Mouse (Mus musculus) natural killer cell, adult 2 months (primary cell): ENCODE measurements at regions not wholly inside any gene's neighbourhood (a gene's known extent, or its start where the extent isn't known, plus 50 kb on each side); places are given as distances from the start of the nearest gene placed in this dataset.

Experiments
- DNase-seq, 2 experiments: peaks; one replicate each; pipeline ENCODE4 v3.0.0; 2022; ENCODE audit warnings: low spot score in 2 of 2

- DNase-seq, result no peak
Observed at GRCm38 (mm10) chr9:85452196-85452857, 125.2 kb upstream of the Tent5a start.

GRCm38 (mm10) chr9:85451349-85451748 lies 124.2 kb upstream of the Tent5a start:
- DNase-seq, result no peak

DNA sequence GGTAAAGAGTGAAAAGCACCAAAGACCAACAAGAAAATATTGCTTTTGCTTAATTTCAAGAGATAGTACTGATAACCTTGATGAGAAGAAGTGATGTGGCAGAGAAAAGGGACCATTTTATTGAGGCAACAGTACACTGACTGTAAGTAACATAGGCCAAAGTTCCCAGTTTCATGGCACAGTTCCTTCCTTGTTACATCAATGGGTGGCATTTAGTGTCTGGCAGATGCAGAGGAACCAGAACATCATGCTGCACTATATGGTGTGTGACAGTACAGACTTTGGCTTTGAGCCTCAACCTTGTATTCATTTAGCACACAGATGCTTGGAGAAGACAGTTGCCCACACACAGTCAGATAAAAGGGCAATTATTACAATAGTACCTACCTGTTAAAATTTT lies 123.7 kb upstream of the Tent5a start:
- no peak for DNase-seq

DNA sequence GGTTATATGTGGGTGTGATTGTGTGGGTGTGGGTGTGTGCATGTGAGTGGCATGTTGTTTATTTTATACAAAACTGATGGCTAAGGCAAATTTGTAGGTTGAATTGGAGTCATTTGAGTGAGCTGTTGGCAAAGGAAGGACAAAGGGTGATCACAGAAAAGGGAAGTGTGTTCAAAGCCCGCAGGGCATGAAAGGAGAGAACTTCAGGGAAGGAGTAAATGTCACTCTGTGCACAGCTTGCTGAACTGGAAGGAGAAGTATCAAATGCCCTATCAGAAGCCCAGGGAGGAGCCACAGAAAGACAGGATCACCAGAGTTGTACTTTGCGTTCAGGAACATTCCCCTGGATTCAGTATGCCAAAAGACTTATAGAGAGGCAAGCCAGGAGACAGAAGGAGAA lies 122.3 kb upstream of the Tent5a start:
- DNase-seq, result no peak

DNA sequence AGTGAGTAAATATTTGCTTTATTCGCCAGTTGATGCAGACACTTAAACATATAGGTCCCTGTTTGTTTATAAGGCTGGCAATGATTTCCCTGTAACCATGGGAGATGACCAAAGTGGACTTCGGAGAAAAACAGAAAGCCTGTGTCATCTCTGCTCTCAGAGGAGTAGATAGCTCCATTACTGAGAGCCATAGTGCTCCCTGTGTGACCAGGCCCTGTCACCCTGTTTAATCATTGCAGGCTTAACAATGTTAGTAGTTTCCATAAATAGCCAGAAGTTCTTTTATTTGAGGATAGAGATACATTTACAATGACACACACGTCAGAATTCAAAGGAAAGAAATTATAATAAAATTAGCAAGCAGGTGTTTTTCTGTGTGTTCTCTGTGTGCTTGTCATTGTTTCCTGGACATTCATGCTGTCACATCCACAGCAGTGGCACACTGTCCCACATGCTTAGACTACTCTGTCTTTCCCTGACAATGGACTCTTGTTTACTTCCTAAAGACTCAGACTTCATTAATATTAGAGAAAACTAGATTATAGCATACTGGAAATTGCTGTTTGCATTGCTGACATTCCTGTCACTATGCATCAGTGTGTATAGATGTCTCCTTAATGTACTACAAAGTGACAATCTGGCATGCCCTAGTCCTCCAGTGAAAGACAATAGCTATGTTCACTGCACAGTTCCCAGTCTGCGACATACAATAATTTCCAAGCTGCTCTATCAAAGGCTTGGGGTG lies 115.8 kb upstream of the Tent5a start:
- no peak for DNase-seq

- DNase-seq, result no peak
Observed at GRCm38 (mm10) chr9:85439664-85440063, 112.5 kb upstream of the Tent5a start.

DNA sequence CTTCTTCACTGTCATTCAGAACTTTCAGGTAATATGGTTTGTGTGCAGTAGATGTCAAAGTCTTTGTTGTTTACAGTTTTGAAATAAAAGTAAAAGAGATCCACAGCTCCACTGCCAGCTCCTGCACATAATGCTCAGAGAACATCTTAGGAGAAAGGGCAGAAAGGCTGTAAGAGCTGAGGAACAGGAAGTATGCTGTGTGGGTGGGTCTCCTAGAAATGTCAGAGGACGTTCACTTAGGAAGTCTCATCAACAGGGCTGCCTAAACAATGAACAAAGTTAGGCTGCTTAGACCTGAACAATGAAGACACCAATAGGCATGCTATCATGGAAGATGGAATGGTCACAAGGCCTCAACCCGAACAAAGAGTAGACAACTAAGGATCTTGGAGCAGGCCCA lies 105.1 kb upstream of the Tent5a start:
- no peak for DNase-seq

DNA sequence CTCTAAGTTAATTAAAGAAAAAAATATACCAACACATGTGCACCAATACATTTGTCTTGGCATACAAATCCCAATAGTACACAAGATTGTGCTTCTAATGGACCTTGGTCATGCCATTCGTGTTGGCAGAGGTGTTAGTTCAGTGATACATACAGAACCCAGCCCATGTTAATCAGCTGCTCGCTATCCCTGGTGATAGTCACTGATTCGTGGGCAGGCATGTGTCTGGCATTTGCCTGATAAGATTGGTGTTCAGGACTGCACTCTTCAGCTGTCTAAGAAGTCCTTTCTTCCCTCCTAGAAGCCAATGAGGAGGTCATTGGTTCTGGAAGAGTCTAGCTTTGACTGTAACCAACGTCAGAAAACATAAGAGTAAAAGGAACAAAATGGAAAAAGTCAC lies 99.7 kb upstream of the Tent5a start:
- DNase-seq, result no peak

DNA sequence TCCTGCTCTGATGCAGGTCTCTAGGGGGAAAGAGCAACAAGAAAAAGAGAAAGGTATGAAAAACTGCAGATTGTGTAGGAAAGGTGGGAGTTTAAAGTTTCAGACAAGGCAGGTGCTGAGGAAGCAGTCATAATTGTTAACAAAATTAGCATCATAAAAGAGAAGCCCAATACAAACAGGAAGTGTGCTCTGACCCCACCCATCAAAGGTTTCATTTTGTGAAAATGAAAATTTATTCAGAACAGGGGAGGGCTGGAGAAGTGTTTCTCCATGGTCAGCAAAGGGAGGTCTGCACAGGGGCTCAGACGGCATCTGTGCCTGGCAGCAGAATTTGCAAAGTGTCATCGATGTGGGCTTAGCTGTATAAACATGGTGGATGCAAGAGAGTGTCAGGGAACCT lies 96.8 kb upstream of the Tent5a start:
- no peak for DNase-seq

- DNase-seq, result no peak
Observed at GRCm38 (mm10) chr9:85414391-85414790, 87.2 kb upstream of the Tent5a start.

DNA sequence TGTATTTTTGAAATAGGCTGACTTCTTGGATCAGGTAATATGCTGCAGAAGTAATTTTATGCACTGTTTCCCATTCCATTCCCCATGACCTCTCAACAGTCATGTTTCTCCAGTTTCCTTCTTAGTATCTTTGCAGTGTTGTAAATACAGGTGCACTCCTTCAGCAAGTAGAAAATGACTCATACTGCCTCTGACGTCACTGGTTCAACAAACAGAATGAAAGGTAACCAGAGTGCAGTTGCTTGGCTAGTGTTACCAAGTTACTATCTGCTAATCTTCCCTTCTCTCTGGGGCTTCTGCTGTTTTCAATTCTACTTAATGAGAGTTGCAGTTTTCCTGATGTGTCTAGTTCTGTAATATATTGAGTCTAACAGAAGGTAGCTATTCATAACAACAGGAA lies 86.7 kb upstream of the Tent5a start:
- DNase-seq, result peak; percentile 5 to 20

- no peak for DNase-seq
Observed at GRCm38 (mm10) chr9:85410643-85411296, 83.6 kb upstream of the Tent5a start.

GRCm38 (mm10) chr9:85409974-85410506 lies 82.9 kb upstream of the Tent5a start:
- no peak for DNase-seq

GRCm38 (mm10) chr9:85408461-85408860 lies 81.3 kb upstream of the Tent5a start:
- no peak for DNase-seq

DNA sequence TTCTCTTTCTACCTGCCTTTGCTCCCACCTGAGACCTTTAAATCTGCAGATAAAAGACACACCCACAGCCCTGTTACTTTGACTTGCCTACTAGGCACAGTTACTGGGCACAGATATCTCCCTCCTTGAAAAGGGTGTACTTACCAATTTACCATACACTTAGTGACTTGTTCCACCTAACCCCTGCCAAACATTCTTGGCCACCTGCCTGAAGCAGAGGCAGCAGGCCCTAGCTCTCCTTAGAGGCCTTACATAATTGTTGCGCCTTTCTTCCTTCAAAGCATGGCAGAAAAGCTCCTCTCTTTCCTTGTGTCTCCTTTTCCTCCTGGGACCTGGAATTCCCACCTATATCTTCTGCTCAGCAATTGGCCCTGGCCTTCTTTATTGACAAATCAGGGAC lies 80.4 kb upstream of the Tent5a start:
- DNase-seq, result no peak

GRCm38 (mm10) chr9:85401736-85402135 lies 74.6 kb upstream of the Tent5a start:
- no peak for DNase-seq

- DNase-seq, result no peak
Observed at GRCm38 (mm10) chr9:85400600-85401313, 73.6 kb upstream of the Tent5a start.

GRCm38 (mm10) chr9:85394975-85395374 lies 67.8 kb upstream of the Tent5a start:
- DNase-seq, result no peak

DNA sequence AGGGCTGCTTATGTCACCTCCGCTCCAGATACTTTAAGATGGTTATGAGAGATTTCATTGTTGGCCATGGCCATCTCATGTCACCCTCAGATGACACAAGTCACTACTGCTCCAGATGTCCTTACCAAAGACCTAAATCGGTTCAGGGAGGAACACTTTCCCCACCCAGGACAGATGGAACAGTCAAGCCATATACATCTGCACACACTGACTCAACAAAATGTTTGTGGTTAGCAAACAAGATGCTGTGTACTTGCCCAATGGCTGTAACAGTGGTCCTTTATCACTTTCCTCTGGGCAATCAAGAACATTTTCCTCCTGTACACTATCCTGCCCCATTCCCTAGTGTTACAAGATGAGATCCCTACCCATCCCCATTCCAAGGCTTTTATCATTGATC lies 64.1 kb upstream of the Tent5a start:
- DNase-seq, result no peak

- no peak for DNase-seq
Observed at GRCm38 (mm10) chr9:85388775-85389393, 61.7 kb upstream of the Tent5a start.

DNA sequence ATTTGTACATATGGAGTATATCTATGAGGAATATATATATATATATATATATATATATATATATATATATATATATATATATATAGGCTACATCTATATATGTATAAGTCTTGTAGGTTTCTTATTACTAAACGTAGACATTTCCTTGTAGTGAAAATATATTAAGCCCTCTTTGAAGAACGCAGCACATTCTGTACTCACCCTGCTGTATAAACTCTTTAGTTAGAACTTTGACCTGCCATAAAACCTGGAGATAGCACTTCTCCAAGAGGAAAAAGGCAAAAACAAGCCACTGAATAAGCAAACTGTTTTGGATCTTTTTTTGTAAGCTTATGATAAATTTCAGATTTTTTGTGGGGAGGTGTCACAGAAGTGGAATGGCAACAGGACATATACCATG lies 55.3 kb upstream of the Tent5a start:
- no peak for DNase-seq

GRCm38 (mm10) chr9:85380756-85381155 lies 53.6 kb upstream of the Tent5a start:
- no peak for DNase-seq
